Mouse (Mus musculus): ENCODE results near the gene Nucb2.

DNA sequence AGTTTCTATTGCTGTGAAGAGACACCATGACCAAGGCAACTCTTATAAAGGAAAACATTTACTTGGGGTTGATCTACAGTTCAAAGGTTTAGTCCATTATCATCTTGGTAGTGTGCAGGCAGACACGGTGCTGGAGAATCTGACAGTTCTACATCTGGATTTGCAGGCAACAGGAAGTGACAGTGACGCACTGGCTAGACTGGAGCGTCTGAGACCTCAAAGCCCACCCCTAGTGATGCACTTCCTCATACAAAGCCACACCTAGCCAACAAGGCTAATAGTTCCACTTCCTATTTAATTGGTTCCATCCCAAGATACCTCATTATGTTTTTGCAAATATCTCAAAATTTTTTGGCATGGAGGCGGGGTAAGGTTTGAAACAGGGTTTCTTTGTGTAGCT is 25.6 kb downstream of the Nucb2 start:
- no peak for TF ChIP-seq POLR2A (IDR thresholded peaks at IDR 0.05; ENCODE audit: control insufficient read depth, low read depth, low read length)
- no peak for TF ChIP-seq CTCF (IDR thresholded peaks at IDR 0.05; ENCODE audit: control insufficient read depth, insufficient read depth, insufficient replicate concordance, low read depth, low read length)
